ENCODE assay signal across 8 mouse cellular contexts in genomic region chr6:83101316-83101687, GRCm38 (mm10). TPM values are rescaled to one million over a fixed set of nuclear protein-coding genes. Genes with fewer than 3 reads are reported as not detected.
DNase-seq lines count a peak whose midpoint lies in the region; ATAC-seq and TF ChIP-seq lines count a peak whose summit lies in the region.

Gene Ccdc142, plus strand, starts transcription at chr6:83101601.
Gene Gm42688, plus strand, starts transcription at chr6:83101617.

- in situ Hi-C loops in CH12.LX (cut with MboI; ENCODE audit: low pct_ligation_motif_present, low pct_unique_long_range_greater_than_20kb, low sequenced_read_pairs) = loop anchor here (5.0 kb wide), 2 partner anchors 104 to 189 kb away; no protein-coding TSS in a partner anchor

- under 1% methylated on average over 25 of the region's 25 CpGs for WGBS in forebrain, embryonic 10.5 days
- under 1% methylated on average over 25 of the region's 25 CpGs for WGBS in heart, embryonic 15.5 days
- WGBS in liver, embryonic 12.5 days (ENCODE audit: insufficient replicate concordance) = under 1% methylated on average over 25 of the region's 25 CpGs
- WGBS in stomach, embryonic 16.5 days = under 1% methylated on average over 25 of the region's 25 CpGs

- peak; percentile 74 for TF ChIP-seq POLR2A in CH12.LX (IDR thresholded peaks at IDR 0.05; ENCODE audit: low read depth, low read length)

- ATAC-seq in heart, embryonic 15.5 days (replicated peaks; ENCODE audit: insufficient number of reproducible peaks, insufficient read depth, low FRiP score, low read depth) = peak; percentile 86
- ATAC-seq in liver, embryonic 12.5 days = peak; percentile 81
- ATAC-seq in stomach, embryonic 16.5 days (ENCODE audit: insufficient read depth, low FRiP score) = peak; percentile 89

- peak within 1 kb of the TSS; percentile 71 for H3K27ac ChIP-seq in CH12.LX (ENCODE audit: insufficient read depth, low read depth)
- H3K27ac ChIP-seq in forebrain, embryonic 10.5 days = peak within 1 kb of the TSS; percentile 89
- H3K27ac ChIP-seq in heart, embryonic 15.5 days = peak within 1 kb of the TSS; percentile 84
- peak within 1 kb of the TSS; percentile 83 for H3K27ac ChIP-seq in liver, embryonic 12.5 days
- H3K27ac ChIP-seq in stomach, embryonic 16.5 days (ENCODE audit: low read length) = peak within 1 kb of the TSS; percentile 75

- H3K36me3 ChIP-seq in CH12.LX (replicated peaks in 1 of 2; ENCODE audit: control insufficient read depth in 1 of 2, insufficient read depth in 1 of 2, low read length in 1 of 2) = peaks cover 0 to 28% of the 10 kb centered on the region in 2 experiments
- peaks cover 4% of the 10 kb centered on the region; the same call in 1 of the 2 replicates for H3K36me3 ChIP-seq in forebrain, embryonic 10.5 days (replicated peaks)
- H3K36me3 ChIP-seq in heart, embryonic 15.5 days = peaks cover 3% of the 10 kb centered on the region; the same call in 1 of the 2 replicates
- H3K36me3 ChIP-seq in liver, embryonic 12.5 days = peaks cover 22% of the 10 kb centered on the region
- H3K36me3 ChIP-seq in stomach, embryonic 16.5 days (ENCODE audit: control insufficient read depth, insufficient read depth, low read length) = no peaks in the 10 kb centered on the region

- TF ChIP-seq RAD21 in CH12.LX (IDR thresholded peaks at IDR 0.05; ENCODE audit: low read depth, low read length) = peak; percentile 63

- peaks cover 9% of the 10 kb centered on the region for H3K27me3 ChIP-seq in CH12.LX (replicated peaks)
- H3K27me3 ChIP-seq in forebrain, embryonic 10.5 days (ENCODE audit: poor library complexity, severe bottlenecking) = peaks cover 31% of the 10 kb centered on the region
- H3K27me3 ChIP-seq in heart, embryonic 15.5 days = peaks cover 11% of the 10 kb centered on the region
- H3K27me3 ChIP-seq in liver, embryonic 12.5 days (replicated peaks) = peaks cover 21% of the 10 kb centered on the region
- no peaks in the 10 kb centered on the region for H3K27me3 ChIP-seq in stomach, embryonic 16.5 days (ENCODE audit: control insufficient read depth, insufficient read depth, low read length)

- peaks cover 2% of the 10 kb centered on the region for H3K9me3 ChIP-seq in CH12.LX (replicated peaks; ENCODE audit: low read length)
- no peaks in the 10 kb centered on the region for H3K9me3 ChIP-seq in forebrain, embryonic 10.5 days
- H3K9me3 ChIP-seq in heart, embryonic 15.5 days (replicated peaks) = no peaks in the 10 kb centered on the region
- H3K9me3 ChIP-seq in liver, embryonic 12.5 days (replicated peaks) = no peaks in the 10 kb centered on the region
- no peaks in the 10 kb centered on the region for H3K9me3 ChIP-seq in stomach, embryonic 16.5 days (replicated peaks; ENCODE audit: control insufficient read depth, low read length)

- peak within 1 kb of the TSS; percentile 68 for H3K4me2 ChIP-seq in CH12.LX (ENCODE audit: insufficient read depth, low read depth, poor library complexity, severe bottlenecking)
- H3K4me2 ChIP-seq in heart, embryonic 15.5 days = peak within 1 kb of the TSS; percentile 96
- H3K4me2 ChIP-seq in liver, embryonic 12.5 days = peak within 1 kb of the TSS; percentile 99
- peak within 1 kb of the TSS; percentile 98 for H3K4me2 ChIP-seq in stomach, embryonic 16.5 days (ENCODE audit: low read depth, low read length)

- H3K9ac ChIP-seq in CH12.LX (ENCODE audit: insufficient read depth, low read depth) = peak within 1 kb of the TSS; percentile 86
- H3K9ac ChIP-seq in heart, embryonic 15.5 days = peak within 1 kb of the TSS; percentile 79
- peak within 1 kb of the TSS; percentile 87 for H3K9ac ChIP-seq in liver, embryonic 12.5 days
- H3K9ac ChIP-seq in stomach, embryonic 16.5 days (ENCODE audit: low read length) = peak within 1 kb of the TSS; percentile 75

- DNase-seq in CH12.LX (ENCODE audit: extremely low read depth) = peak; percentile 91
- peak; percentile 89 for DNase-seq in c-Kit-positive CD71-positive TER-119-negative erythroid progenitor cells, embryonic 14.5 days (ENCODE audit: low read depth)
- no peak for DNase-seq in forebrain, embryonic 10.5 days (ENCODE audit: extremely low spot score, low spot score)
- peak; percentile 94 for DNase-seq in kidney, postnatal 14 days
- peak; percentile 94 for DNase-seq in naive thymus-derived CD4-positive, alpha-beta T cell, adult 2 months (ENCODE audit: low read depth)

- H3K4me3 ChIP-seq in CH12.LX (replicated peaks in 1 of 3; ENCODE audit: low read depth in 2 of 3, low read length in 2 of 3, poor library complexity in 1 of 3) = peak within 1 kb of the TSS; percentile 60 to 99 (median 87)
- H3K4me3 ChIP-seq in forebrain, embryonic 10.5 days = peak within 1 kb of the TSS; percentile 84
- H3K4me3 ChIP-seq in heart, embryonic 15.5 days = peak within 1 kb of the TSS; percentile 84
- peak within 1 kb of the TSS; percentile 75 for H3K4me3 ChIP-seq in liver, embryonic 12.5 days
- peak within 1 kb of the TSS; percentile 58 for H3K4me3 ChIP-seq in stomach, embryonic 16.5 days (replicated peaks; ENCODE audit: low read length)

- dilution Hi-C loops in CH12.LX (cut with MboI; ENCODE audit: extremely low pct_ligation_motif_present, extremely low pct_unique_long_range_greater_than_20kb, low sequenced_read_pairs) = no loop called here

- no peaks in the 10 kb centered on the region for H3K79me2 ChIP-seq in CH12.LX (replicated peaks; ENCODE audit: control insufficient read depth, extremely low read depth, insufficient read depth, poor library complexity, severe bottlenecking)

- TF ChIP-seq EP300 in CH12.LX (IDR thresholded peaks at IDR 0.05; ENCODE audit: low read length) = no peak

- peak in 1 of 2 experiments; percentile 87; a peak in 2 of 4 replicates for TF ChIP-seq CTCF in CH12.LX (conservative IDR thresholded peaks at IDR 0.05 in 1 of 2, IDR thresholded peaks at IDR 0.05 in 1 of 2; ENCODE audit: low read depth in 2 of 2, low read length in 2 of 2)

- H3K4me1 ChIP-seq in CH12.LX (ENCODE audit: control insufficient read depth in 1 of 2, insufficient read depth in 2 of 2) = peaks cover 9 to 24% of the 10 kb centered on the region in 2 experiments; a peak in 3 of 4 replicates
- H3K4me1 ChIP-seq in forebrain, embryonic 10.5 days = peaks cover 27% of the 10 kb centered on the region
- peaks cover 16% of the 10 kb centered on the region for H3K4me1 ChIP-seq in heart, embryonic 15.5 days (replicated peaks)
- H3K4me1 ChIP-seq in liver, embryonic 12.5 days = peaks cover 27% of the 10 kb centered on the region
- H3K4me1 ChIP-seq in stomach, embryonic 16.5 days (ENCODE audit: control insufficient read depth, insufficient read depth, low read length) = peaks cover 14% of the 10 kb centered on the region

TF ChIP-seq in CH12.LX, 34 proteins besides CTCF, POLR2A, EP300 and RAD21 (continues in another document):
- TF ChIP-seq NRF1 (IDR thresholded peaks at IDR 0.05; ENCODE audit: low read depth, low read length) (peak; percentile 68), CHD2 (IDR thresholded peaks at IDR 0.05; ENCODE audit: low read length) (peak; percentile 61; the same call in 1 of the 2 replicates), IRF4 (IDR thresholded peaks at IDR 0.05; ENCODE audit: low read depth, low read length) (peak; percentile 31; the same call in 1 of the 2 replicates), POLR2AphosphoS2 (IDR thresholded peaks at IDR 0.05; ENCODE audit: low read depth, low read length) (no peak), ZKSCAN1 (IDR thresholded peaks at IDR 0.05; ENCODE audit: borderline replicate concordance, low read depth, low read length) (no peak), USF2 (conservative IDR thresholded peaks at IDR 0.05; ENCODE audit: low read depth, low read length) (no peak), ELF1 (IDR thresholded peaks at IDR 0.05; ENCODE audit: low read depth, low read length) (peak; percentile 88), GABPA (IDR thresholded peaks at IDR 0.05; ENCODE audit: insufficient replicate concordance, low read depth, low read length) (no peak; the same call in 1 of the 2 replicates), ETS1 (conservative IDR thresholded peaks at IDR 0.05; ENCODE audit: low read depth, low read length) (no peak; the same call in 1 of the 2 replicates), MYC (IDR thresholded peaks at IDR 0.05; ENCODE audit: low read depth, low read length) (peak; percentile 63; the same call in 1 of the 2 replicates), MXI1 (IDR thresholded peaks at IDR 0.05; ENCODE audit: low read depth, low read length) (peak; percentile 82), TBP (conservative IDR thresholded peaks at IDR 0.05; ENCODE audit: low read depth, low read length) (peak; percentile 43; the same call in 1 of the 2 replicates), NELFE (IDR thresholded peaks at IDR 0.05; ENCODE audit: low read depth, low read length) (peak; percentile 65; the same call in 1 of the 2 replicates), MAZ (IDR thresholded peaks at IDR 0.05; ENCODE audit: low read depth, low read length) (0 out of 2 replicates have a peak, but pooled peaks have one; percentile 7), MAFK (IDR thresholded peaks at IDR 0.05; ENCODE audit: insufficient replicate concordance, low read length) (no peak), RCOR1 (conservative IDR thresholded peaks at IDR 0.05; ENCODE audit: low read depth, low read length) (no peak; the same call in 1 of the 2 replicates), TCF12 (IDR thresholded peaks at IDR 0.05; ENCODE audit: low read depth, low read length) (peak; percentile 57), MEF2A (IDR thresholded peaks at IDR 0.05; ENCODE audit: borderline replicate concordance, low read depth, low read length) (no peak; the same call in 1 of the 2 replicates), KAT2A (IDR thresholded peaks at IDR 0.05; ENCODE audit: insufficient replicate concordance, low read length) (peak; percentile 76; the same call in 1 of the 2 replicates)

RNA-seq across cellular contexts. Expression of gene Ccdc142, which starts in this region (rescaled TPM):
- total RNA-seq in CH12.LX (2012; rRNA removed) = 3.1 and 3.2 TPM in 2 replicates
- 0.38 and 0.59 TPM in 2 replicates for total RNA-seq in CH12.LX (2014; rRNA removed)
- polyA plus RNA-seq in CH12.LX (2012; ENCODE audit: insufficient read length, low read depth) = 1.1 and 1.7 TPM in 2 replicates
- polyA plus RNA-seq in forebrain, embryonic 10.5 days (2016; fragmentation: Nextera tagmentation; extraction: Ambion mirVana) = 2.6 and 3.1 TPM in 2 replicates
- polyA plus RNA-seq in heart, embryonic 15.5 days (2015; fragmentation: Nextera tagmentation; extraction: Ambion mirVana) = 2.3 and 2.4 TPM in 2 replicates
- polyA plus RNA-seq in liver, embryonic 12.5 days (2016; fragmentation: Nextera tagmentation; extraction: Ambion mirVana) = 1.5 and 1.9 TPM in 2 replicates
- 1.2 and 1.5 TPM in 2 replicates for polyA plus RNA-seq in stomach, embryonic 16.5 days (2015; fragmentation: Nextera tagmentation; extraction: Ambion mirVana)

RNA-seq across cellular contexts. Expression of gene Gm42688, which starts in this region (rescaled TPM):
- total RNA-seq in CH12.LX (2012; rRNA removed) = 1.3 and 2.1 TPM in 2 replicates
- 1.2 TPM in 2 replicates for total RNA-seq in CH12.LX (2014; rRNA removed)
- 1.6 and 2.0 TPM in 2 replicates for polyA plus RNA-seq in CH12.LX (2012; ENCODE audit: insufficient read length, low read depth)
- polyA plus RNA-seq in forebrain, embryonic 10.5 days (2016; fragmentation: Nextera tagmentation; extraction: Ambion mirVana) = 1.9 and 2.2 TPM in 2 replicates
- polyA plus RNA-seq in heart, embryonic 15.5 days (2015; fragmentation: Nextera tagmentation; extraction: Ambion mirVana) = 1.9 and 2.6 TPM in 2 replicates
- polyA plus RNA-seq in liver, embryonic 12.5 days (2016; fragmentation: Nextera tagmentation; extraction: Ambion mirVana) = 2.3 TPM in 2 replicates
- polyA plus RNA-seq in stomach, embryonic 16.5 days (2015; fragmentation: Nextera tagmentation; extraction: Ambion mirVana) = 1.8 TPM in 2 replicates
